Mouse (Mus musculus): Measurements from ENCODE around the gene Relb.

- TF ChIP-seq CTCF (IDR thresholded peaks at IDR 0.05; ENCODE audit: borderline replicate concordance, extremely low read depth, insufficient read depth, insufficient read length) (no peak), POLR2A (IDR thresholded peaks at IDR 0.05; ENCODE audit: borderline replicate concordance, extremely low read depth, insufficient read depth, insufficient read length, poor library complexity, severe bottlenecking) (no peak)
These were observed 19.5 kb downstream of the Relb start for GRCm38 (mm10) chr7:19609641-19610332.

Data from brain, embryonic 14.5 days (tissue).